ENCODE assay signal across 9 mouse cellular contexts in genomic region chr11:72024193-72024781, GRCm38 (mm10). TPM values are rescaled to one million over a fixed set of nuclear protein-coding genes. Genes with fewer than 3 reads are reported as not detected.
DNase-seq lines count a peak whose midpoint lies in the region; ATAC-seq and TF ChIP-seq lines count a peak whose summit lies in the region.
"Had no signal": no experiment of that assay in that cellular context is flagged by ENCODE, and none has a peak within 500 bp of the region (broad histone marks: within the 10 kb centered on the region; RNA-seq: fewer than 3 reads in every experiment).

No protein-coding gene starts in this region.

- H3K4me3 ChIP-seq in bone marrow macrophage, adult 2 months (ENCODE audit: insufficient read depth, low read length), result no peak overlapping the region
- no peak overlapping the region for H3K4me3 ChIP-seq in forebrain, embryonic 10.5 days
- no peak overlapping the region for H3K4me3 ChIP-seq in hindbrain, embryonic 13.5 days
- H3K4me3 ChIP-seq in left cerebral cortex, adult 2 months, result no peak overlapping the region
- no peak overlapping the region for H3K4me3 ChIP-seq in midbrain, embryonic 12.5 days
- H3K4me3 ChIP-seq: limb, embryonic 13.5 days had no signal

- peak; percentile 9; the same call in 1 of the 2 replicates for ATAC-seq in hindbrain, embryonic 13.5 days (ENCODE audit: low FRiP score)
- ATAC-seq in midbrain, embryonic 12.5 days (ENCODE audit: low FRiP score, low read depth), result peak; percentile 47; the same call in 1 of the 2 replicates

- 34% methylated on average over 5 of the region's 5 CpGs for WGBS in forebrain, embryonic 10.5 days
- WGBS in hindbrain, embryonic 13.5 days, result 28% methylated on average over 5 of the region's 5 CpGs
- WGBS in midbrain, embryonic 12.5 days, result 24% methylated on average over 5 of the region's 5 CpGs

- no peaks in the 10 kb centered on the region for H3K4me1 ChIP-seq in bone marrow macrophage, adult 2 months (ENCODE audit: control insufficient read depth, insufficient read depth, low read length)
- H3K4me1 ChIP-seq in forebrain, embryonic 10.5 days, result peaks cover 16% of the 10 kb centered on the region
- H3K4me1 ChIP-seq in hindbrain, embryonic 13.5 days (replicated peaks), result peaks cover 13% of the 10 kb centered on the region
- H3K4me1 ChIP-seq in midbrain, embryonic 12.5 days, result peaks cover 8% of the 10 kb centered on the region

- peak; percentile 57 for DNase-seq in left cerebral cortex, adult 11 months (ENCODE audit: low spot score)
- no peak for DNase-seq in left cerebral cortex, adult 8-10 months (ENCODE audit: low spot score in 2 of 2)
- DNase-seq in forebrain, embryonic 10.5 days (ENCODE audit: extremely low spot score, low spot score), result peak; percentile 63
- peak; percentile 64 to 65 for DNase-seq in left cerebral cortex, adult 2 months (ENCODE audit: extremely low spot score in 1 of 2, low spot score in 2 of 2)
- DNase-seq in spleen, postnatal 36 days (ENCODE audit: low spot score in 2 of 2), result peak; percentile 34 to 40

- H3K27ac ChIP-seq in bone marrow macrophage, adult 2 months (ENCODE audit: insufficient read depth, low read depth, low read length), result no peak overlapping the region
- H3K27ac ChIP-seq in forebrain, embryonic 10.5 days, result no peak overlapping the region
- no peak overlapping the region for H3K27ac ChIP-seq in hindbrain, embryonic 13.5 days
- no peak overlapping the region for H3K27ac ChIP-seq in left cerebral cortex, adult 2 months
- H3K27ac ChIP-seq in midbrain, embryonic 12.5 days (replicated peaks), result no peak overlapping the region
- H3K27ac ChIP-seq: limb, embryonic 13.5 days had no signal

- intact Hi-C loops in left cerebral cortex, adult 2 months (cut with DNase I), result loop anchor here (1.0 to 10.0 kb wide), 5 partner anchors 31 to 459 kb away; no protein-coding TSS in a partner anchor

- no peaks in the 10 kb centered on the region for H3K36me3 ChIP-seq in forebrain, embryonic 10.5 days (replicated peaks)
- no peaks in the 10 kb centered on the region for H3K36me3 ChIP-seq in hindbrain, embryonic 13.5 days
- no peaks in the 10 kb centered on the region for H3K36me3 ChIP-seq in midbrain, embryonic 12.5 days
- H3K36me3 ChIP-seq: limb, embryonic 13.5 days had no signal

- H3K27me3 ChIP-seq in forebrain, embryonic 10.5 days (ENCODE audit: poor library complexity, severe bottlenecking), result peaks cover 14% of the 10 kb centered on the region
- H3K27me3 ChIP-seq in hindbrain, embryonic 13.5 days, result peaks cover 12% of the 10 kb centered on the region; the same call in 1 of the 2 replicates
- H3K27me3 ChIP-seq in midbrain, embryonic 12.5 days, result peaks cover 24% of the 10 kb centered on the region

- no peak overlapping the region for H3K9ac ChIP-seq in hindbrain, embryonic 13.5 days
- H3K9ac ChIP-seq in midbrain, embryonic 12.5 days (replicated peaks), result no peak overlapping the region
- H3K9ac ChIP-seq: limb, embryonic 13.5 days had no signal

- no peaks in the 10 kb centered on the region for H3K9me3 ChIP-seq in forebrain, embryonic 10.5 days
- H3K9me3 ChIP-seq in hindbrain, embryonic 13.5 days, result no peaks in the 10 kb centered on the region
- no peaks in the 10 kb centered on the region for H3K9me3 ChIP-seq in midbrain, embryonic 12.5 days
- H3K9me3 ChIP-seq: limb, embryonic 13.5 days had no signal

- TF ChIP-seq CTCF in bone marrow macrophage, adult 2 months (IDR thresholded peaks at IDR 0.05; ENCODE audit: low read depth, low read length), result peak; percentile 46; the same call in 1 of the 2 replicates
- TF ChIP-seq CTCF in left cerebral cortex, adult 2 months (IDR thresholded peaks at IDR 0.05), result peak; percentile 82

- TF ChIP-seq POLR2A in bone marrow macrophage, adult 2 months (IDR thresholded peaks at IDR 0.05; ENCODE audit: borderline replicate concordance, low read depth, low read length), result no peak

- H3K4me2 ChIP-seq in hindbrain, embryonic 13.5 days, result no peak overlapping the region
- H3K4me2 ChIP-seq in midbrain, embryonic 12.5 days (replicated peaks), result no peak overlapping the region
- H3K4me2 ChIP-seq: limb, embryonic 13.5 days had no signal

RNA-seq across cellular contexts. Expression of gene Aipl1, which starts 13.0 kb away (rescaled TPM):
- total RNA-seq in left cerebral cortex, adult 8-10 months (2022), result under 1 TPM in 1 of 4 experiments, not detected in 3; 0.14 TPM
- polyA plus RNA-seq in bone marrow macrophage, adult 2 months (2012; ENCODE audit: insufficient read depth, insufficient read length, missing spikeins), result 0.38 and 0.49 TPM in 2 replicates
- polyA plus RNA-seq in forebrain, embryonic 10.5 days (2016; fragmentation: Nextera tagmentation; extraction: Ambion mirVana), result 0.64 and 0.66 TPM in 2 replicates
- polyA plus RNA-seq in hindbrain, embryonic 13.5 days (2015; fragmentation: Nextera tagmentation; extraction: Ambion mirVana), result 0.31 and 0.39 TPM in 2 replicates
- not detected for total RNA-seq in left cerebral cortex, adult 2 months (2021)
- polyA plus RNA-seq in midbrain, embryonic 12.5 days (2016; fragmentation: Nextera tagmentation; extraction: Ambion mirVana), result 0.54 and 0.57 TPM in 2 replicates

RNA-seq across cellular contexts. Expression of gene Pimreg, which starts 17.5 kb away (rescaled TPM):
- total RNA-seq in left cerebral cortex, adult 8-10 months (2022), result 1 to 10 TPM in 2 of 4 experiments, under 1 TPM in 2; 0.23 to 2.0 (median 0.98) TPM
- 26.8 and 34.3 TPM in 2 replicates for polyA plus RNA-seq in bone marrow macrophage, adult 2 months (2012; ENCODE audit: insufficient read depth, insufficient read length, missing spikeins)
- 265 and 279 TPM in 2 replicates for polyA plus RNA-seq in forebrain, embryonic 10.5 days (2016; fragmentation: Nextera tagmentation; extraction: Ambion mirVana)
- polyA plus RNA-seq in hindbrain, embryonic 13.5 days (2015; fragmentation: Nextera tagmentation; extraction: Ambion mirVana), result 43.2 and 43.6 TPM in 2 replicates
- under 1 TPM in 1 of 2 experiments, not detected in 1; 0.23 TPM for total RNA-seq in left cerebral cortex, adult 2 months (2021)
- polyA plus RNA-seq in midbrain, embryonic 12.5 days (2016; fragmentation: Nextera tagmentation; extraction: Ambion mirVana), result 158 and 166 TPM in 2 replicates

Comparison
In these comparisons a context has a peak if more than half of its experiments do, and no peak if none do; other contexts are left out.
1. DNase-seq: peak in left cerebral cortex, adult 11 months (single experiment), forebrain, embryonic 10.5 days (single experiment), left cerebral cortex, adult 2 months (2 of 2) and spleen, postnatal 36 days (2 of 2); none in left cerebral cortex, adult 8-10 months (0 of 2).